Mouse (Mus musculus) limb, embryonic 13.5 days (tissue): ENCODE data around the gene Gm10160. TPM values are rescaled to one million over a fixed set of nuclear protein-coding genes. Genes with fewer than 3 reads are reported as not detected.
A peak's percentile ranks its signal among the peaks of the same experiment; 100 is the strongest.

ENCODE experiments used
- ATAC-seq: fragments of 200-750 bp; cut with Nextera tagmentation; 2 replicates; pipeline ENCODE4 v1.8.0; 2017; ENCODE audit warnings: low read depth, moderate number of reproducible peaks, moderate TSS enrichment; ENCODE audit not compliant: low FRiP score
- H3K27ac ChIP-seq: fragments of 300-500 bp; sonication (generic); 2 replicates; pipeline ENCODE4 v1.5.1; 2015; ENCODE audit warnings: inconsistent platforms, mild to moderate bottlenecking, moderate library complexity
- H3K27me3 ChIP-seq: fragments of 300-500 bp; sonication (generic); 2 replicates; pipeline ENCODE4 v1.6.1; 2015; ENCODE audit warnings: mild to moderate bottlenecking, inconsistent platforms
- H3K36me3 ChIP-seq: fragments of 300-500 bp; sonication (generic); 2 replicates; pipeline ENCODE4 v1.6.1; 2015; ENCODE audit warnings: inconsistent platforms, mild to moderate bottlenecking, moderate library complexity
- H3K4me1 ChIP-seq: fragments of 300-500 bp; sonication (generic); 2 replicates; pipeline ENCODE4 v1.6.1; 2015; ENCODE audit warnings: inconsistent platforms
- H3K4me2 ChIP-seq: fragments of 300-500 bp; sonication (generic); replicated peaks from 2 replicates; pipeline ENCODE4 v1.6.1; 2015; ENCODE audit warnings: inconsistent platforms, mild to moderate bottlenecking, moderate library complexity
- H3K4me3 ChIP-seq: fragments of 300-500 bp; sonication (generic); 2 replicates; pipeline ENCODE4 v1.5.1; 2015; ENCODE audit warnings: moderate library complexity, mild to moderate bottlenecking, inconsistent platforms
- H3K9ac ChIP-seq: fragments of 300-500 bp; sonication (generic); 2 replicates; pipeline ENCODE4 v1.6.1; 2015; ENCODE audit warnings: mild to moderate bottlenecking, inconsistent platforms
- H3K9me3 ChIP-seq: fragments of 300-500 bp; sonication (generic); 2 replicates; pipeline ENCODE4 v1.6.1; 2016; ENCODE audit warnings: inconsistent platforms
- WGBS: fragments of 180-500 bp; shearing (Covaris S2); methylation state at CpG from one replicate; pipeline ENCODE4 v1.1.7; 2015; 5-methylcytosine and 5-hydroxymethylcytosine counted together
- polyA plus RNA-seq: library from polyadenylated mRNA; unstranded; fragments of >200 nt; fragmentation: Nextera tagmentation; extraction: Ambion mirVana; gene quantifications from 2 replicates; pipeline ENCODE4 v1.2.1, GENCODE M21; 2015

Gene Gm10160
- polyA plus RNA-seq, 1 experiment from 2014 or later = not detected

DNA sequence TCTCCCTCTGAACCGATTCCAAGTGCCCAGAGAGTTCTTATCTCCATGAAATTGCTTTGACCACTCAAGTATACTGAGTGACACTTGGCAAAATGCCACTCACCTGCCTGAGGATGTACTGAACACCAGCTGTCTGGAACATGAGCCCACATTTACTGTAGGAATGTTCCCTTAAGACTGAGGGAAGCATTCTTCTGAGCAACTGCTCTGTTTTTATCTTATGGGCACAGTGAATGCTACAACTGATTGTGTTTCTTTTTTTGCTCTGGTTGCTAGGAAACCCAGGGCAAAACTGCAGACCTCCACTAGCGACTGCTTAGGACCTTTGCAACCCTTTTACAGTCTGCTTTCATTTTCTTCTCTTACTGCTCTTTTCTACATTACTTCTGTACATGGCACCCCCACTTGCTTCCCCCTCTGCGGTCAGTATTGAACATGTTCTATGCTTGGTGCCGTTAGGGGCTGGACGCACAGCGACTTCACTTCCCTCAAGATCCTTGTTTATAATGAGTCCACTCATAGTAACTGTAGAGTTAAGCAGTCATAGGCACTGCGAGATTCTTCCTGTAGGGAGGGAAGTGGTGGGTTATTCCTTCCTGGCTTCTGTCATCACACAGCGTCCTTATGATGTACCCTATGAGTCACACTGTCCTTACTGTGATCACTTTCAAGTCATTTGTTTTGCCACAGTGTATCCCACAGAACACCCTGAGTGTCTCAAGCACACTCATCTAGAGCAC is 856 bp downstream of the Gm10160 start:
- peaks cover 9% of the 10 kb centered on the region; the same call in 1 of the 2 replicates for H3K4me1 ChIP-seq
- 71% methylated on average over 8 of the region's 8 CpGs for WGBS
- H3K27ac ChIP-seq = no peak overlapping the region
- H3K27me3 ChIP-seq = peaks cover 34% of the 10 kb centered on the region
- H3K36me3 ChIP-seq = no peaks in the 10 kb centered on the region
- H3K4me2 ChIP-seq = no peak overlapping the region
- H3K9ac ChIP-seq = no peak overlapping the region
- ATAC-seq = peak; percentile 42; the same call in 1 of the 2 replicates
- H3K4me3 ChIP-seq = no peak overlapping the region
- H3K9me3 ChIP-seq = no peaks in the 10 kb centered on the region

DNA sequence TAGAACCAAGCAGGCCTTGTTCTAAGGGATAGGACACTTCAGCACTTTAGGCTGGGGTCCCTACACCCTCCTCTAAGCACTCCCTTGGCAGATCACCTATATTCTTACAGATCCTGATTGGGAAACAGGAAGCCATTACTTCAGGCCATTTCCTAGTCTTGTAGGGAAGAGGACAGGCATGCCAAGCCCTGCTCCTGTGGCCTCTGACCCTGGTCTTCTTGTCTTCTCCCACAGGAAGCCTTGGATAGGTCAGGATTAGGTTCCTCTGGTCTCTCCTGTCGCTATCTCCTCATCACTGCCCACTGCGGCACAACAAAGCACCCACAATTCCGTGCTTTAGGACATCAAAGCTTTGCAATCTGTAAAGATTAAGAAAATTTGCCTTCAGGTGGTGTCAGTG is 3.9 kb downstream of the Gm10160 start:
- WGBS = 80% methylated on average over 3 of the region's 3 CpGs
- peaks cover 11% of the 10 kb centered on the region for H3K4me1 ChIP-seq
- no peaks in the 10 kb centered on the region for H3K9me3 ChIP-seq
- no peak for ATAC-seq
- no peak overlapping the region for H3K4me3 ChIP-seq
- H3K4me2 ChIP-seq = no peak overlapping the region
- H3K9ac ChIP-seq = no peak overlapping the region
- no peak overlapping the region for H3K27ac ChIP-seq
- H3K36me3 ChIP-seq = no peaks in the 10 kb centered on the region
- peaks cover 5% of the 10 kb centered on the region; the same call in 1 of the 2 replicates for H3K27me3 ChIP-seq

- Histone ChIP-seq H3K4me3 (no peak overlapping the region), H3K27ac (no peak overlapping the region), H3K27me3 (no peaks in the 10 kb centered on the region), H3K36me3 (no peaks in the 10 kb centered on the region), H3K9ac (no peak overlapping the region), H3K4me1 (peaks cover 14% of the 10 kb centered on the region), H3K9me3 (no peaks in the 10 kb centered on the region), H3K4me2 (no peak overlapping the region)
- ATAC-seq = no peak
- WGBS = 81% methylated on average over 6 of the region's 6 CpGs
These were observed 5.4 kb downstream of the Gm10160 start for GRCm38 (mm10) chr7:81850171-81850570.

DNA sequence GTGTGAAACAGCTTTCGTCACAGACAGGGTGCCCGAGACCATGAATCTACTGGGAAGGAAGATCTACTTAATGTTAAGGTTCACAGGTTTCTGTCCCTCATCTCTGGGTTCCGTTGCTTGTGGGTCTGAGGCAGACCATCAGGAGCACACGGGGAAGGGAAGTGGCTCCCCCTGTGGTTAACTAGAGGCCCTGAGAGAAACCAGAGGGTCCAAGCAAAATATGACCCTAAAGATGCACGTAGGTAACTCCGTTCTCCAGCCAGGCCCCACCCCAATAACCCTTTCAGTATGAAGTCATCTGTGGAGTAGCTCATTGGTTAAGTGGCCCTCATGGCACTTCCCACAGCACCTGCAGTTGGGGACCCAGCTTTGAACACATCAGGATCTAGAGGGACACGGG is 6.0 kb downstream of the Gm10160 start:
- no peak overlapping the region for H3K9ac ChIP-seq
- ATAC-seq = no peak
- H3K9me3 ChIP-seq = no peaks in the 10 kb centered on the region
- no peak overlapping the region for H3K27ac ChIP-seq
- H3K4me3 ChIP-seq = no peak overlapping the region
- 85% methylated on average over 7 of the region's 7 CpGs for WGBS
- H3K27me3 ChIP-seq = no peaks in the 10 kb centered on the region
- no peaks in the 10 kb centered on the region for H3K36me3 ChIP-seq
- H3K4me2 ChIP-seq = no peak overlapping the region
- peaks cover 17% of the 10 kb centered on the region; the same call in 1 of the 2 replicates for H3K4me1 ChIP-seq

GRCm38 (mm10) chr7:81849214-81849613 is 6.4 kb downstream of the Gm10160 start:
- H3K36me3 ChIP-seq = no peaks in the 10 kb centered on the region
- 91% methylated on average over 5 of the region's 5 CpGs for WGBS
- H3K4me2 ChIP-seq = no peak overlapping the region
- no peak overlapping the region for H3K4me3 ChIP-seq
- H3K27ac ChIP-seq = no peak overlapping the region
- H3K9ac ChIP-seq = no peak overlapping the region
- peaks cover 17% of the 10 kb centered on the region; the same call in 1 of the 2 replicates for H3K4me1 ChIP-seq
- no peaks in the 10 kb centered on the region for H3K27me3 ChIP-seq
- H3K9me3 ChIP-seq = no peaks in the 10 kb centered on the region
- ATAC-seq = no peak

- no peak overlapping the region for H3K27ac ChIP-seq
- H3K4me2 ChIP-seq = no peak overlapping the region
- no peaks in the 10 kb centered on the region for H3K27me3 ChIP-seq
- H3K36me3 ChIP-seq = no peaks in the 10 kb centered on the region
- 16% methylated on average over 4 of the region's 4 CpGs for WGBS
- H3K9ac ChIP-seq = no peak overlapping the region
- ATAC-seq = no peak
- peaks cover 17% of the 10 kb centered on the region; the same call in 1 of the 2 replicates for H3K4me1 ChIP-seq
- no peaks in the 10 kb centered on the region for H3K9me3 ChIP-seq
- no peak overlapping the region for H3K4me3 ChIP-seq
These were observed 7.8 kb downstream of the Gm10160 start for GRCm38 (mm10) chr7:81847777-81848176.

DNA sequence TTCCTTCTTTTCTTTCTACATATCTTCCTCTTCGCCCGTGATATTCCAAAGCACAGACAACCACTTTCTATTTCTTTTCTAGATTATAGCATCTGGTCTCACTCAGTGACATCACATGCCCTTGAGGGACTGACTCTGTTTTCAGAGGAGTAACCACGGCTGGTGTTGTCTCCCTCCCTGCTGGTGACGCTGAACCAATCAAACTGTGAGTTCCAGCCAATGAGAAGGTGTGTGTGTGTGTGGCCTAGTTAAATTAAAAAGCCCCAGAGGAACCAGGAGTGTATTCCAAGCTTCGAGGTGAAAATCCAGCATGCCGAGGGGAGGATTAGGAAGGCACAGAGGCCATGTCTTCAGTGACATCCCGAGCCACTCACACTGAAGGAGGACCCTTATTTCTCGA is 8.6 kb downstream of the Gm10160 start:
- WGBS = 28% methylated on average over 8 of the region's 8 CpGs
- no peak for ATAC-seq
- Histone ChIP-seq H3K27ac (no peak overlapping the region), H3K4me2 (no peak overlapping the region), H3K4me3 (no peak overlapping the region), H3K4me1 (peaks cover 17% of the 10 kb centered on the region; the same call in 1 of the 2 replicates), H3K27me3 (no peaks in the 10 kb centered on the region), H3K9me3 (no peaks in the 10 kb centered on the region), H3K36me3 (no peaks in the 10 kb centered on the region), H3K9ac (no peak overlapping the region)

DNA sequence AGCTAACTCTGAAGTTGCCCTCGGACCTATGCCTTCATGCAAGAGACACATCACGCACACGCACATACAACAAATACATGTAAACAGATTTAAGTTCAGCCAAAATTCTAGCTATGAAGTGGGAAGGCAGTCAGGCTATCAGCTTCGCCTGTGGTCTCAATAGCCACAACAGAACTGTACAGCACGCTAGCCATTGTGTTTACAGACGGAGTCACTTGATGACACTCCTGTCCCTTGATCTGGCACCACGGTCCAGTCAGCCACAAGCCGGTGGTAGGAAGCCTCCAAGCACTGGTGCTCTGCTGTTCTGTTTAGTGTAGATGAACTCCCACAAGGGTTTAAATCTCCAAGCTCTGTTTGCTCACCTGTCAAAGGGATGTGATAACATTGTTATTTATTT is 9.6 kb downstream of the Gm10160 start:
- no peak overlapping the region for H3K4me2 ChIP-seq
- no peak for ATAC-seq
- H3K4me1 ChIP-seq = peaks cover 17% of the 10 kb centered on the region; the same call in 1 of the 2 replicates
- H3K27me3 ChIP-seq = no peaks in the 10 kb centered on the region
- no peak overlapping the region for H3K9ac ChIP-seq
- H3K36me3 ChIP-seq = no peaks in the 10 kb centered on the region
- H3K27ac ChIP-seq = no peak overlapping the region
- H3K9me3 ChIP-seq = no peaks in the 10 kb centered on the region
- no peak overlapping the region for H3K4me3 ChIP-seq
- WGBS = 82% methylated on average over 8 of the region's 8 CpGs

DNA sequence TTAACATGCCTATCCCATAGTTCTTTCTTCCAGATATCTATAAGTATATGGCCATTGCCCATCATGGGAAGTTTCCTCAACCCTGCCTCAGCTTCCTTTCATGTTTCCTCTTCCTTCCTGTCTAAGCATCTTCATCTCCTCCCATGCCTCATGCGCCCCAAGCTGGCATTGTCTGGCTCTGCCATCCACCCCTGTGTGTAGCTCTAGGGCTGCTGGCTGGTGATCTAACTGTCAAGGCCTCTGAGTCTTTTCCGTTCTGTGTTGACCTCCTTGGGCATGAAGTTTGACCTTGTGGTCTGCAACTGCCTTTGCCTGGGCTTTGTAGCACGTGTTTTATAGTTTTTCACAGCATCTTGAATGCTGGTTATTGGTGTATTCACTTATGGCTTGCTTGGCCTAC is 10.3 kb downstream of the Gm10160 start:
- Histone ChIP-seq H3K9ac (no peak overlapping the region), H3K9me3 (no peaks in the 10 kb centered on the region), H3K27me3 (no peaks in the 10 kb centered on the region), H3K4me3 (no peak overlapping the region), H3K27ac (no peak overlapping the region), H3K4me1 (peaks cover 17% of the 10 kb centered on the region; the same call in 1 of the 2 replicates), H3K36me3 (no peaks in the 10 kb centered on the region), H3K4me2 (no peak overlapping the region)
- no peak for ATAC-seq
- 63% methylated on average over 3 of the region's 3 CpGs for WGBS

DNA sequence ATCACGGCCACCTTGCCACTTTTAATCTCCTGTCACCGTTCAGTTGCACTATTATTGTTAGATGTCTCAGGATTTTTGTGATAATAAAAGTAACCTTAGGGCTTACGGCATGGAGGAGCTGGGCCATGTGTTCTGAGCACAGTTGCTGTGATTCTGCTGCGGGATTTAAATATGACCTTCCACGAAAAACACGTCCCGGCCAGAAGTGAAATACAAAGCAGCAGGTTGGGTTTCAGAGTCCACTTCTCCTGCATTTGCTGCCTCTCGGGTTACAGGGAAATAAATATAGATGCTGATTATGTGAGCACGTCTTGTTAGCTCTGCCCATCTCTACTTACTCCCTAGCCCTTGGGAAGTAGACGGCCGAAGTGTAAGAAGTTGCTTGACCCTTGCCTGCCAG is 10.8 kb downstream of the Gm10160 start:
- Histone ChIP-seq H3K36me3 (no peaks in the 10 kb centered on the region), H3K27me3 (no peaks in the 10 kb centered on the region), H3K4me2 (no peak overlapping the region), H3K4me3 (no peak overlapping the region), H3K9me3 (no peaks in the 10 kb centered on the region), H3K4me1 (peaks cover 17% of the 10 kb centered on the region; the same call in 1 of the 2 replicates), H3K9ac (no peak overlapping the region), H3K27ac (no peak overlapping the region)
- ATAC-seq = no peak
- 46% methylated on average over 11 of the region's 11 CpGs for WGBS

- no peak for ATAC-seq
- Histone ChIP-seq H3K9ac (no peak overlapping the region), H3K9me3 (no peaks in the 10 kb centered on the region), H3K36me3 (no peaks in the 10 kb centered on the region), H3K4me1 (peaks cover 17% of the 10 kb centered on the region; the same call in 1 of the 2 replicates), H3K27ac (no peak overlapping the region), H3K27me3 (no peaks in the 10 kb centered on the region), H3K4me3 (no peak overlapping the region), H3K4me2 (no peak overlapping the region)
- WGBS = 89% methylated on average over 8 of the region's 8 CpGs
These were observed 11.7 kb downstream of the Gm10160 start for GRCm38 (mm10) chr7:81843903-81844302.

DNA sequence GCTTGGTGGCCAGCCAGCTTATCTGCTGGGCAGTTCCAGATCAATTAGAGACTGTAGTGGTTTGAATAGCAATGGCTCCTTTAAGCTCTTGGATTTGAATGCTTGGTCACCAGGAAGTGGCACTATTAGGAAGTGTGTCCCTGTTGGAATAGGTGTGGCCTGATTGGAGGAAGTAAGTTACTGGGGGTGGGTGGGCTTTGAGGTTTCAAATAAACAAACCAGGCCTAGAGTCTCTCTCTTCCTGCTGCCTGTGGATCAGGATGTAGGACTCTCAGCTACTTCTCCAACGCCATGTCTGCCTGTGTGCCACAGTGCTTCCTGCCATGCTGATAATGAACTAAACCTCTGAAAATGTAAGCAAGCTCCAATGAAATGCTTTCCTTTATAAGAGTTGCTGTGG is 12.6 kb downstream of the Gm10160 start:
- no peaks in the 10 kb centered on the region for H3K36me3 ChIP-seq
- H3K4me2 ChIP-seq = no peak overlapping the region
- H3K27me3 ChIP-seq = no peaks in the 10 kb centered on the region
- no peaks in the 10 kb centered on the region for H3K9me3 ChIP-seq
- H3K4me1 ChIP-seq = peaks cover 16% of the 10 kb centered on the region; the same call in 1 of the 2 replicates
- ATAC-seq = no peak
- no peak overlapping the region for H3K4me3 ChIP-seq
- H3K27ac ChIP-seq = no peak overlapping the region
- WGBS = 66% methylated on average over 1 of the region's 1 CpGs
- no peak overlapping the region for H3K9ac ChIP-seq

GRCm38 (mm10) chr7:81842141-81842540 is 13.5 kb downstream of the Gm10160 start:
- no peak overlapping the region for H3K27ac ChIP-seq
- no peak overlapping the region for H3K9ac ChIP-seq
- no peaks in the 10 kb centered on the region for H3K36me3 ChIP-seq
- no peak overlapping the region for H3K4me3 ChIP-seq
- no peaks in the 10 kb centered on the region for H3K27me3 ChIP-seq
- peaks cover 10% of the 10 kb centered on the region; the same call in 1 of the 2 replicates for H3K4me1 ChIP-seq
- no peak for ATAC-seq
- H3K9me3 ChIP-seq = no peaks in the 10 kb centered on the region
- no peak overlapping the region for H3K4me2 ChIP-seq
- WGBS = 91% methylated on average over 7 of the region's 7 CpGs
